Mouse (Mus musculus) heart, postnatal 0 days (tissue): ENCODE results near the gene Zcchc14. TPM values are rescaled to one million over a fixed set of nuclear protein-coding genes. Genes with fewer than 3 reads are reported as not detected.

Source experiments
- ATAC-seq: fragments of 200-750 bp; cut with Nextera tagmentation; 2 replicates; pipeline ENCODE4 v1.8.0; 2017; ENCODE audit warnings: low read depth, moderate number of reproducible peaks, moderate library complexity; ENCODE audit not compliant: insufficient read depth
- DNase-seq: peaks from one replicate; pipeline ENCODE4 v3.0.0-alpha.2; 2016; ENCODE audit warnings: low spot score
- H3K27ac ChIP-seq: fragments of 300-500 bp; sonication (generic); 2 replicates; pipeline ENCODE4 v1.5.1; 2014; ENCODE audit warnings: low read depth, mild to moderate bottlenecking
- H3K27me3 ChIP-seq: fragments of 300-500 bp; sonication (generic); 2 replicates; pipeline ENCODE4 v1.6.1; 2014; ENCODE audit warnings: low read length, mixed read lengths; ENCODE audit not compliant: control insufficient read depth, insufficient read depth
- H3K36me3 ChIP-seq: fragments of 300-500 bp; sonication (generic); replicated peaks from 2 replicates; pipeline ENCODE4 v1.6.1; 2014; ENCODE audit warnings: low read length, mixed read lengths; ENCODE audit not compliant: control insufficient read depth, insufficient read depth
- H3K4me1 ChIP-seq: fragments of 300-500 bp; sonication (generic); 2 replicates; pipeline ENCODE4 v1.6.1; 2014; ENCODE audit warnings: antibody characterized with exemption; ENCODE audit not compliant: control insufficient read depth, insufficient read depth
- H3K4me2 ChIP-seq: fragments of 300-500 bp; sonication (generic); 2 replicates; pipeline ENCODE4 v1.6.1; 2014; ENCODE audit warnings: low read depth, mild to moderate bottlenecking, low read length, moderate library complexity
- H3K4me3 ChIP-seq: fragments of 300-500 bp; sonication (generic); 2 replicates; pipeline ENCODE4 v1.5.1; 2014; ENCODE audit warnings: low read depth, low read length
- H3K9ac ChIP-seq: fragments of 300-500 bp; sonication (generic); replicated peaks from 2 replicates; pipeline ENCODE4 v1.6.1; 2014; ENCODE audit warnings: low read depth, low read length, mixed read lengths
- H3K9me3 ChIP-seq: fragments of 300-500 bp; sonication (generic); replicated peaks from 2 replicates; pipeline ENCODE4 v1.6.1; 2016; ENCODE audit warnings: low read length; ENCODE audit not compliant: control insufficient read depth
- CTCF ChIP-seq: IDR thresholded peaks from 2 replicates; pipeline ENCODE4 v1.5.1; 2016; ENCODE audit warnings: antibody characterized with exemption, control low read depth, low read depth
- EP300 ChIP-seq: IDR thresholded peaks from 2 replicates; pipeline ENCODE4 v1.6.1; 2016; ENCODE audit warnings: antibody characterized with exemption, low read depth
- WGBS: fragments of 180-500 bp; shearing (Covaris S2); extraction: QIAGEN DNeasy Blood & Tissue Kit; methylation state at CpG from one replicate; pipeline ENCODE4 v1.1.7; 2014; 5-methylcytosine and 5-hydroxymethylcytosine counted together
- polyA plus RNA-seq: library from polyadenylated mRNA; unstranded; fragments of >200 nt; fragmentation: Nextera tagmentation; extraction: Ambion mirVana; gene quantifications from 2 replicates; pipeline ENCODE4 v1.2.1, GENCODE M21; 2015
- total RNA-seq: library from RNA; depleted of rRNA; stranded (reverse); fragments of >200 nt; gene quantifications from 2 replicates; pipeline ENCODE4 v1.2.3, GENCODE M21; 2014; ENCODE audit warnings: low replicate concordance

Zcchc14 gene
- total and polyA plus RNA-seq, 2 experiments from 2014 or later = 5.6 to 18.1 TPM

DNA sequence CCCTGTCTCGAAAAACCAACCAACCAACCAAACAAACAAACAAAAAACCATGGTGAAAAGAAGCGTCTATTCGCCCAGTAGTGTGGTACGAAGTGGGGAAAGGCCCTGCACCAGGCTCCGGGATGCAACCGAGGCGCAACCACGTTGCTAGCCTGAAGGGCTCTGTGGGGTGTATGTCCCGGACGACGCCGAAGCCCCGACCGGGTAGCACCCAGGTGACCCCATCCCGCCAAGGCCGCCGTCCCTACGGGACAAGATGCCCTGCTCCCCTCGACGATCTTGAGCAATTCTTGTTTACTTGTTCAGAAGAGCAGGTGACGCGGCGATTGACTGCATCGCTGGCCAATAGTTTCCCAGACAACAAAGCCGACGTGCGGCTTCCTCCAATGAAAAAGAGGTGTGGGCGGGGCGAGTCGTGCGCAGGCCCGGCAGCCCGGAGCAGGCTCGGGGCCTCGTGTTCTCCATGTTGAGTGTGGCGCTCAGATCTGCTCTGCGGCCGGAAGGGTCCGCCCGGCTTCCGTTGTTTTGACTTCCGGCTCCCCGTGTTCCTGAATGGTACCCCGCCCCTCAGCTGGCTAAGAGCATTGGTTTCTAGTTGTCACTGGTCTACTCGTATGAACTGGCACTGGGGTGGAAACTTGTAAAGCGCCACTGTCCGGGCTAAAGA is 67.4 kb downstream of the Zcchc14 start:
- Histone ChIP-seq H3K4me3 (peak overlapping the region; percentile 69), H3K9me3 (no peaks in the 10 kb centered on the region), H3K27ac (peak overlapping the region; percentile 77), H3K27me3 (no peaks in the 10 kb centered on the region), H3K9ac (peak overlapping the region; percentile 68), H3K36me3 (no peaks in the 10 kb centered on the region), H3K4me2 (peak overlapping the region; percentile 83), H3K4me1 (0 out of 2 replicates have a peak, but pooled peaks cover 4% of the 10 kb centered on the region)
- TF ChIP-seq CTCF = no peak
- peak; percentile 90 for TF ChIP-seq EP300
- DNase-seq (peak; percentile 98), ATAC-seq (peak; percentile 93)
- WGBS = 1% methylated on average over 47 of the region's 47 CpGs

DNA sequence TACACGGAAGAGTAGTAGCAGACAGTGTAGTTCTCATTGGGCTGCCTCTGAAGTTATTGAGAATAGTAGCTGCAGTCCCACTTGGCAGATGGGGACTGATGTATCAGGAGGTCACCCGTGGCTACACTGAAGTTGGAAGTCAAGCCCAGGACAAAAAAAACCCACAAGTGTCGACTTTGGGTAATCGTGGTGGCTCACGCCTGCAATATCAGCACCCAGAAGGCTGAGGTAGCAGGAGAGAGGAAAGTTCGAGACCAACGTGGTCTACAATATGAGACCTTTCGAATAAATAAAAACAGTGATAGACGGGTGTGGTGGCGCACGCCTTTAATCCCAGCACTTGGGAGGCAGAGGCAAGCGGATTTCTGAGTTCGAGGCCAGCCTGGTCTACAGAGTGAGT is 68.0 kb downstream of the Zcchc14 start:
- TF ChIP-seq CTCF (no peak), EP300 (no peak)
- Histone ChIP-seq H3K27ac (peak overlapping the region; percentile 77), H3K4me2 (peak overlapping the region; percentile 83), H3K9me3 (no peaks in the 10 kb centered on the region), H3K27me3 (no peaks in the 10 kb centered on the region), H3K36me3 (no peaks in the 10 kb centered on the region), H3K9ac (peak overlapping the region; percentile 68; the same call in 1 of the 2 replicates), H3K4me1 (0 out of 2 replicates have a peak, but pooled peaks cover 4% of the 10 kb centered on the region), H3K4me3 (peak overlapping the region; percentile 69)
- ATAC-seq (no peak), DNase-seq (no peak)
- WGBS = 38% methylated on average over 13 of the region's 13 CpGs

DNA sequence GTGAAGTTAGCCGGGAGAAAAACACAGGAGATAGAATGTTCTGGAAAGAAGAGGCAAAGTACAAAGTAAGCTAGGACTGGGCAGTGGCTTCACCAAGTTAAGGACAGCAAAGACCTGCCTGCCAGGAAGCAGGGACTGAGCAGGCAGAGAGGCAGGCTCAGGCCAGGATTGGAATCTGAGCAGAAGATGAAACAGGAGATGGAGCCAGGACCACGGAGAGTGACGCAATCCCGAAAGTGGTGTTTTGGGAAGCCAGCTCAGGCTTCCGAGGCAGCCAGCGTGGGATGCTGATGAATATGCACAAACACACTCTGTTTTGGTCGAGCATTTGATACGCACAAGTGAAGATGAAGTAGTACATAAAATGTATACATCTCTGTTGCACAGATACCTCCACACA is 69.0 kb downstream of the Zcchc14 start:
- ATAC-seq = no peak
- Histone ChIP-seq H3K9ac (no peak overlapping the region), H3K27ac (no peak overlapping the region), H3K4me3 (no peak overlapping the region), H3K4me2 (no peak overlapping the region), H3K4me1 (0 out of 2 replicates have a peak, but pooled peaks cover 4% of the 10 kb centered on the region), H3K27me3 (no peaks in the 10 kb centered on the region), H3K36me3 (no peaks in the 10 kb centered on the region), H3K9me3 (no peaks in the 10 kb centered on the region)
- no peak for DNase-seq
- TF ChIP-seq EP300 (no peak), CTCF (no peak)
- WGBS = 35% methylated on average over 8 of the region's 8 CpGs

DNA sequence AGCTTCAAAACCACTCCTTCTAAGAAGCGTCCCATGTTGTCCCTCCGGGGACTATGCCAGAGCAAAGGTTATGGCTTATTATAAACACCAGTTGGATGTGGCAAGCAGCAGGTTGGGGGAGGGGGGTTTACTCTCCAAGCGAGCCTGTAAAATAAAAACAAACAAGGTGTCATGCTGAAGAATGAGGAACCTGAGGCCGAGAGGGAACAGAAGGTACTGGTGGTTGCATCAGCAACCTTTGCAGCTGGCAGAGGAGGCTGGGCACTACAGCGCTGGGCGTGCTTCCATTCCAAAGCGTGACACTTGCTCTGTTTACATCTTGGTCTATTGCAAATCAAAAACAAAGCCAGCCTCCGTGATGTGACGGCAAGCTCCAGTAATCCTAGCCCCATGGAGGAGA is 72.2 kb downstream of the Zcchc14 start:
- DNase-seq (no peak), ATAC-seq (no peak)
- Histone ChIP-seq H3K4me2 (no peak overlapping the region), H3K9ac (no peak overlapping the region), H3K9me3 (no peaks in the 10 kb centered on the region), H3K27me3 (no peaks in the 10 kb centered on the region), H3K36me3 (no peaks in the 10 kb centered on the region), H3K4me1 (peaks cover 17% of the 10 kb centered on the region; the same call in 1 of the 2 replicates), H3K27ac (no peak overlapping the region; the same call in 1 of the 2 replicates), H3K4me3 (no peak overlapping the region)
- no peak for TF ChIP-seq EP300
- TF ChIP-seq CTCF = no peak
- 43% methylated on average over 9 of the region's 9 CpGs for WGBS

DNA sequence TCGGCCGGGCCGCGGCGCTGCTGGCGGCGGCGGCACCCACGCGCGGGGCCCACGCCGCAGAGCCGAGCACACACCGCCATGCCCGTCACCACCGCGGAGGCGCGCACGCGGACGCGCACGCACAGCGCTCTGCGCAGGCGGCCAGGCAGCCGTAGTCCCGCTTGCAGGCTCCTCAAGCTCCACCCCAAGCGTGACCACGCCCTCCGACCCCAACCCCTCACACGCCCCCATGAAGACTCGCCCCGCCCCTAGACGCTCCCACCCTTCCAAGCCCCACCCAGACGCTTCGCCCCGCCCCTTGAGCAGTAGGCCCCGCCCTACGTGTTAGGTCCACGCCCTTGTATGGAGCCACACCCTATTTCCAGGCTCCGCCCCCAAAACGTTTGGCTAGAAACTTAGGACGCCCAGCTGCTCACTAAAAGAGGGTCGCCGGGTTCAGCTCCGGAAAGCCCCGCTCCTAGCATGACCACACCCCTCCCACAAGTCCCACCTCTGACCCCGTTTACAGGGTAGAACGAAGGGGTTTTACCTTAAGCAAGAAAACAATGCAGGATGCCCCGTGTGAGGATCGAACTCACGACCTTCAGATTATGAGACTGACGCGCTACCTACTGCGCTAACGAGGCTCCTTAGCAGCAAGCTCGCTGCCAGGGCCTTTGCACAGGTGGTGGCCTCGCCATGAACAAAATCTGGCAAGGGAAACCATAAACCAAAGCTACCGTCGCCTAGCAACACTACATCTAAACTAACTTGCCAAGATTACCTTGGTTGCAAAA is 73.8 kb downstream of the Zcchc14 start, which contains the start of gene Fbxo31:
Gene Fbxo31, minus strand, starts transcription at position 131 of the 776 bp plus-strand sequence.
- peak within 1 kb of the TSS; percentile 73 for H3K4me3 ChIP-seq
- H3K4me1 ChIP-seq = peaks cover 13% of the 10 kb centered on the region; the same call in 1 of the 2 replicates
- H3K27ac ChIP-seq = peak within 1 kb of the TSS; percentile 70
- WGBS = 3% methylated on average over 52 of the region's 63 CpGs
- H3K9ac ChIP-seq = peak within 1 kb of the TSS; percentile 73
- H3K27me3 ChIP-seq = no peaks in the 10 kb centered on the region
- TF ChIP-seq EP300 (no peak), CTCF (no peak)
- H3K4me2 ChIP-seq = peak within 1 kb of the TSS; percentile 91
- peak; percentile 90 for ATAC-seq
- DNase-seq = peak; percentile 94
- H3K9me3 ChIP-seq = no peaks in the 10 kb centered on the region
- no peaks in the 10 kb centered on the region for H3K36me3 ChIP-seq
